Mouse (Mus musculus) layer of hippocampus, adult 9-11 months (tissue): ENCODE measurements around the gene Slc51b.

Experiments
- DNase-seq: peaks from one replicate; pipeline ENCODE4 v3.0.0; 2022

The Slc51b gene

GRCm38 (mm10) chr9:65407861-65408260 lies 14.9 kb downstream of the Slc51b start:
- no peak for DNase-seq

- no peak for DNase-seq
Measured at GRCm38 (mm10) chr9:65407327-65407726, 15.4 kb downstream of the Slc51b start.

DNA sequence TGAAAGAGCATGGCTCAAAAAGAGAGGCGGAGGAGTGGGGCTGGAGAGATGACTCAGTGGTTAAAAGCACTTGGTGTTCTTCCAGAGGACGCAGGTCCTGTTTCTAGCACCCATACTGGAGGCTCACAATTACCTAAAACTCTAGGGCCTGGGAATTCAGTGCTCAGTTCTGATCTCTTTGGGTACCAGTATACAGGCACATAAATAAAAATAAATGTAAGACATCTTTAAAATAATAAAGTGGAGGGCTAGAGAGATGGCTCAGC lies 17.6 kb downstream of the Slc51b start:
- DNase-seq: no peak

DNA sequence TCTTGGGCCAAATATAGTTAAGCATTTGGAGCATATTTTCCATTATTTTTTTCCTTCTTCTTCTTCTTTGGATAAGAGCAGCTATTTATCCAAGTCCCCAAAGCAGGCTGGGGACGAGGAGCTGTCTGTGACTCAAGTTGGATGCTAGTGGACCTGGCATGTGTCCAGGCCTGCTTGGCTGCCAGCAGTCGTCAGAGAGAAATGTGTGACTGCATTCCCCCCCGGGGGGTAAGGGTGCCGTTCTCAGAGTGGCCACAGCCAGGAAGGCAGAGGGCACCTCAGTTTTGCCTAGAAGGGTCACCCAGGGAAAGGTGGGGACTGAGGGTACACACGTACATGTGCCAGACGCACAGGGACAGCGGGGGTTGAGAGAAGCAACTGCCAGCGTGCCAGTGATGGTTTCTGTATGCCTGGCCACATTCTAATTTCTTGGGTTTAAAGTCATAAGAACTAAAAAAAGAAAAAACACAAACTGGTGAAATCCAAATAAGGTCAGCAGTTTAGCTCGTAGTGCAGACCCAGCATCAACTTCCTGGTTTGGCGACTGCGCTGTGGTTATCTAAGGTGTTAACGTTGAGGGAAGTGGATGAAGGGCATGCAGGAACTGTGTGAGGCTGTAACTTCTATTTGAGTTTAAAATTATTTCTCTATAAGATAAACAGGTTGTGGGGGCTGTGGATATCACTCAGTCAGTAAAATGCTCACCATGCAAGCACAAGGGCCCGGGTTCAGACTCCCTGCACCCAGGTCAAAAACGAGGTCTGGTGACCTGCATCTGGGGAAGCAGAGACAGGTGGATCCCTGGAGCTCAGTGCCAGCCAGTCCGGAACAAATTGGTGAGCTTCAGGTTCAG lies 18.2 kb downstream of the Slc51b start:
- peak; percentile 79 for DNase-seq

DNA sequence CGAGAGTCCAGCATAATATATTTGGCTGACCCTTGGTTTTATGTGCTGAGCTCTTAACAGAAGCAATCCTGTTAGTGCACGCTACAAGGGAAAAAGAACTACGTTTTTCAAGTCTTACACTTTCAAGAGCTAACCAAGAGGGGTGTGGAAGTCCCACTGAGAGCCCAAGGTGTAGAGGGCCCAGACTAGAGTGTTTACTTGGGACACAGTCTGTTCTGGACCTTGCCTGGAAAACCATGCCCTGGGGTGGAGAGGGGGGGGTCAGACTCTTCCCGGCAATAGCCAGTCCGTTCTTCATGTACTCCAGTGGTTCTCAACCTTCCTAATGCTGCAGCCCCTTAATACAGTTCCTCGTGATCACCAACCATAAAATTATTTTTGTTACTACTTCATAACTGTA lies 22.8 kb downstream of the Slc51b start:
- DNase-seq: no peak

GRCm38 (mm10) chr9:65398279-65398678 lies 24.5 kb downstream of the Slc51b start, which contains the start of gene Rasl12:
Rasl12 (plus strand) TSS chr9:65398506.
- peak; percentile 41 for DNase-seq

DNA sequence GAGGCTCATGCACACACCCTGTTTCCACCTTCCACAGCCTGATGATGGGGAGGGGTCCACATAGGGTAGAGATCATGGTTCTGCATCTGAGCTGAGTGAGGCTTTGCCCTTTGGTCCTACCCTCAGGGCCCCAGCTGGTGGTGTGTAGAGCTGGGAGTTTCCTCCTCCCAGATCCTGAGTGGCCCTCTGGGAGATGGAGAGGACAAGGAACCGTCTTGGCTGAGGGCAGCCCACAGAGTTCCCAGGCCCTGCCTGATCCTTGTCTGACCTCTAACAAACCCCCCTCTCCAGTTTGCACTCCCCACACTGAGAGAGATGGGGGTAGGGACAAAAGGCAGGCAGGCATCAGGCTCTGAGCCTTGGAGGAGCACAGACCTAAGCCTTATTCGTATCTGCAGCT lies 28.4 kb downstream of the Slc51b start:
- DNase-seq: no peak

- DNase-seq: no peak
Measured at GRCm38 (mm10) chr9:65393606-65394005, 29.1 kb downstream of the Slc51b start.

GRCm38 (mm10) chr9:65392638-65393364 lies 30.0 kb downstream of the Slc51b start:
- DNase-seq: peak; percentile 33

DNA sequence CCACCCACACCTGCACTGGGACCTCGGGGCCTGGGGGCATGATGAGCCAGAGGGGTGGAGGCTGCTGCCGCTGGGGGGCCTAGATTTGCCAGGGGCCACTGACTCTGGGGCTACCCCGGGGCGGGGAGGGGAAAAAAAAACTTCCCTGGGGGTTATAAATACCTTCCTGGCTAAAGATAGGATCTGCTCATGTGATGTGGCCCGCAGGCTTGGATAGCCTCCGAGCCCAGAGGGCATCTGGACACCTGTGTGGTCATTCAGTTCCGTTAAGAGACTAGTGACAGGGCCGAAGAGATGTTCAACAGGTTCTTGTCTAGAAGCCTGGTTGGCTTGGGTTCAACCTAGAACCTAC lies 31.2 kb downstream of the Slc51b start, which contains the start of gene Kbtbd13:
Kbtbd13 (minus strand) TSS at position 40 of the 352 bp plus-strand sequence.
- DNase-seq: no peak

- no peak for DNase-seq
Measured at GRCm38 (mm10) chr9:65390752-65391612, 31.8 kb downstream of the Slc51b start.

DNA sequence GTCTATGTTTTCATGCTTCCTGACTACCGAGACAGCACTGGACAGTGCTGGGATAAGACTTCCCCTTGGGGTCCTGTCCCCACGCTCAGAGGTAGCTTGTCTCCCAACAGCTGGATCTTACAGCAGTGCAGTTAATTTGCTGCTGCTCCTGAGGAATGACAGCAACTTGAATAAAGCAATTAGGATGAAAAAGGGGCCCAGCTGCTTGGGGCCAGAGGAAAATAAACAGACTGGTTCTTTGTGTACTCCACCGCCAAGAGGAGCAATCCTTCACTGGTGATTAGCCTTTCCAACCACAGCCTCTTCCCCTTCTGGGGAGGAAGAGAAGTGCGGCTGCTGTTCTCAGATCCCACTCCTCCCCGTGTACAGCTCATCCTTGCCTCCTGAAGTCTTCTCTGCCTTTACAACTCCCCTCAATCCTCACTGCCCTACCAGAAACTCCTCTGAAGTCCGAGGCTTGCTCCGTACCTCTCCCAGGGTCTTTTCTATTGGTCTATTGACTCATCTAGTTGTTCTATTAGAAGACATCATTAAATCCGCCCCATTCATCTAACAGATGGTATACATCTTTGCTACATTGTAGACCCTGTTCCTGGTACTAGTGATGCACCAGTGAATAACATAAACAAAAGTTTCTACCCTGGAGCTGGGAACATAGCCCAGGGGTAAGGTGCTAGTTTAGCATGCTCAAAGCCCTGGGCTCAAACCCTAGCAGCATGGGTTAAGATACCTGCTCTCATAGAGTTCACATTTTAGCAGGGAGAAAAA lies 36.2 kb downstream of the Slc51b start:
- no peak for DNase-seq

GRCm38 (mm10) chr9:65384276-65384675 lies 38.5 kb downstream of the Slc51b start:
- DNase-seq: no peak

- DNase-seq: no peak
Measured at GRCm38 (mm10) chr9:65382751-65383097, 40.0 kb downstream of the Slc51b start.

DNA sequence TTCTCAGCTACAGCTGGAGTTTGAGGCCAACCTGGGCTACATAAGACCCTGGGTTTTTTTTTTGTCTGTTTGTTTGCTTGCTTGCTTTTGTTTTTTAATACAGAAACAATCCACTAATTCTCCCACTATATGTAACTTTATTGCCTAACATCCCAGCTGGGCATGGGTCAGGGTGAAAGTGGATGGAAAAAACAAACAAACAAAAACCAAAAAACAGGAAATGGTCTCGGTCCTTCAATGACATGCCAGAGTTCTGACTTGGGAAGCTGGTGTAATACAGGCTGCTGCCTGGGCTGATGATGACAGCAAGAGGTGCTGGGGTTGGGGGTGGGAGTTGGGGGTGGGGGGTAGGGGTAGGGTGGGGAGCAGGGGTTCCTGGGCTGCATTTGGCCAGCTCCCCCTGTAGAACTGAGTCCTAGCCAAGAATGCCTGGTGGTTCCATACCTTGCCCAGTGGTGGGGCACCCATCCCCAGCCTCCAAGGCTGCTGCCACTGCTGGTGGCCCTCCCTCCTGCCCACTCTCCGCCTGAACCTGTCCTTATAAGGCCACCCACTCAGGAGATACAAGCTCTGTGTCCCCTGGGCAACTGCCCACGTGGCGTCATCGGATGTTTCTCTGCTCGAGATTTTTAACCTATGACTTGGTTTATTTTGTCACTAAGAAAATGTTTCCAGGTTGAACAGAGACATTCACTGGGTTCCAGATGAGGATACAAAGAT lies 40.6 kb downstream of the Slc51b start:
- no peak for DNase-seq

- no peak for DNase-seq
Measured at GRCm38 (mm10) chr9:65381017-65381590, 41.7 kb downstream of the Slc51b start.

- peak; percentile 77 for DNase-seq
Measured at GRCm38 (mm10) chr9:65375163-65375934, 47.4 kb downstream of the Slc51b start.

DNA sequence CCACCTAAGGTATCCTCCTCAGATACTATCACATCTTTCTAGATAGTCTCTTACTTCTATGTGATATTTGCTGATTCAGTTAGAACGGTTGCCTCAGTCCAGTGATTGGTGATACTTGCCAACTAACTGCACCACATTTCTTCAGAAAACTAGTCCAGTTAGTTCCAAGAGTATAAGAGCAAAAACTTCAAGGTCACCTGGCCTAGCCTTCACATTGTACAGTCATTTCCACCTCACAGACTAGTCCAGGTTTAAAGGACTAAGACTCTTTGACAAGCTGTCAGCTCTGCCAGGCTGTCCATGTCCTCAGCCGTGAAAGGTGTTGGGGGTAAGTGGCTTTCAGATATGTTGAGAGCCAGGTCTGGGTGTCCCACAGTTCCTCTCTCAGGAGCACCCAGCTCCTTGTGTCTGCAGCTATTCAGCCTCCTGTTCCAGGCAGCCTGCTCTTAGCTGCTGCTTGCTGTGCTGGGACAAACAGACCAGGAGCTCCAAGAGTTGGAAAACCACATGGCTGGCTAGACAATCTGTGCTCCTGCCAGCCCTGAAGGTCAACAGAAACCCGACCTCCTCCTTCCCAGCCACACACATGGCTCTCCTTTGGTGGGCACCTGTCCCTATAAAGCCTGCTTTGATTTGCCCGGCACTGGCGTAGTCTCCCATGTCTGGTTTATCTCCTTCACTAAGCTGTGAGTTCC lies 48.1 kb downstream of the Slc51b start:
- DNase-seq: no peak

DNA sequence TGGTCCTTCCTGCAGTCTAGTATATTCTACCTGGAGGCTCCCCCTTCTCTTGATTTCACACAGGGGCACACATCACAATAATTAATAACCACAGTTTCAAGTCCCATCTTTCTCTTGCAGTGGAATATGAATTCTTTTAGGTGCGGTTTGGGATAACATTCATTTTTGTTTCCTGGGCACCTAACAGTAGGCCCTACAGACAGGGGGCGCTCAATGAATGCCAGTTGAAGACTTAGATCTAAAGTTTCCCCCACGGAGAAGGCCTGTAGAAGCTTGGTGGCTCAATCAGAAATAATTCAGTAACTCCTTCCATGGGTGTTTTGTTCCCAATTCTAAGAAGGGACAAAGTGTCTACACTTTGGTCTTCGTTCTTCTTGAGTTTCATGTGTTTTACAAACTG lies 50.3 kb downstream of the Slc51b start:
- DNase-seq: peak; percentile 33

- DNase-seq: no peak
Measured at GRCm38 (mm10) chr9:65371756-65372155, 51.0 kb downstream of the Slc51b start.
